Mouse (Mus musculus) liver, embryonic 14.5 days (tissue): ENCODE data around the gene Myh14.

Experiments used
- CTCF ChIP-seq: IDR thresholded peaks from 2 replicates; pipeline ENCODE4 v1.5.1; 2016; ENCODE audit warnings: antibody characterized with exemption, low read depth, control low read depth
- EP300 ChIP-seq: IDR thresholded peaks from 2 replicates; pipeline ENCODE4 v1.6.1; 2016; ENCODE audit warnings: antibody characterized with exemption, low read depth

DNA sequence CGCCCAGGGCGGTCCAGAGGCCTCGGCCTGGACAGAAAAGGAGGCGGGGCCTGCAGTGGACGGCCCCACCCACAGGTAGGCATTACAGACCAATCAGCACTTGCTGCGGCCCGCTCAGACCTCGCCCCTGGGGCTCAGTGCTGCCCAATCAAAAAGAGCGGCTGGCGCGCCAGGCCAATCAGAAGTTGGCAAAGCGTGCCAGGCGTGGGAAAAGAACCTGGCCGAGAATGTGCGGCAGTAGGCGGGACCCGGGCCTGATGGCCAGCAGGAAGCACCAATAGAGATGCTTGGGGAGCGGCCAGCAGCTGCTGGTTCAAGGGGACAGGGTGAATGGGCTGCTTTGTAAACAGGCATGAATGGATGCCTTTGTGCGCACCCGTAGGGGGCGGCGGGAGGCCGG, at the start of gene Myh14:
- TF ChIP-seq CTCF (no peak), EP300 (no peak)
